Mouse (Mus musculus) midbrain, embryonic 13.5 days (tissue): Measurements from ENCODE around the gene B130006D01Rik. TPM values are rescaled to one million over a fixed set of nuclear protein-coding genes. Genes with fewer than 3 reads are reported as not detected.

ENCODE experiments used
- ATAC-seq: fragments of 200-750 bp; cut with Nextera tagmentation; 2 replicates; pipeline ENCODE4 v1.8.0; 2017; ENCODE audit warnings: mild to moderate bottlenecking, moderate TSS enrichment, moderate library complexity
- H3K27ac ChIP-seq: fragments of 300-500 bp; sonication (generic); 2 replicates; pipeline ENCODE4 v1.5.1; 2015; ENCODE audit warnings: inconsistent platforms, mild to moderate bottlenecking, moderate library complexity
- H3K27me3 ChIP-seq: fragments of 300-500 bp; sonication (generic); 2 replicates; pipeline ENCODE4 v1.6.1; 2015; ENCODE audit warnings: mild to moderate bottlenecking, inconsistent platforms
- H3K36me3 ChIP-seq: fragments of 300-500 bp; sonication (generic); 2 replicates; pipeline ENCODE4 v1.6.1; 2015; ENCODE audit warnings: mild to moderate bottlenecking, inconsistent platforms
- H3K4me1 ChIP-seq: fragments of 300-500 bp; sonication (generic); replicated peaks from 2 replicates; pipeline ENCODE4 v1.6.1; 2015; ENCODE audit warnings: inconsistent platforms
- H3K4me2 ChIP-seq: fragments of 300-500 bp; sonication (generic); replicated peaks from 2 replicates; pipeline ENCODE4 v1.6.1; 2015; ENCODE audit warnings: moderate library complexity, mild to moderate bottlenecking, inconsistent platforms
- H3K4me3 ChIP-seq: fragments of 300-500 bp; sonication (generic); replicated peaks from 2 replicates; pipeline ENCODE4 v1.5.1; 2015; ENCODE audit warnings: mild to moderate bottlenecking, inconsistent platforms
- H3K9ac ChIP-seq: fragments of 300-500 bp; sonication (generic); replicated peaks from 2 replicates; pipeline ENCODE4 v1.6.1; 2015; ENCODE audit warnings: mild to moderate bottlenecking, inconsistent platforms
- H3K9me3 ChIP-seq: fragments of 300-500 bp; sonication (generic); 2 replicates; pipeline ENCODE4 v1.6.1; 2016; ENCODE audit warnings: mild to moderate bottlenecking, inconsistent platforms
- WGBS: fragments of 180-500 bp; shearing (Covaris S2); methylation state at CpG from one replicate; pipeline ENCODE4 v1.1.7; 2015; 5-methylcytosine and 5-hydroxymethylcytosine counted together
- polyA plus RNA-seq: library from polyadenylated mRNA; unstranded; fragments of >200 nt; fragmentation: Nextera tagmentation; extraction: Ambion mirVana; gene quantifications from 2 replicates; pipeline ENCODE4 v1.2.1, GENCODE M21; 2015

Gene B130006D01Rik
- 1.5 and 2.0 TPM in 2 replicates for polyA plus RNA-seq

- Histone ChIP-seq H3K9ac (no peak within 1 kb of the TSS), H3K27ac (no peak within 1 kb of the TSS), H3K36me3 (no peaks in the 10 kb centered on the region), H3K27me3 (no peaks in the 10 kb centered on the region), H3K4me2 (no peak within 1 kb of the TSS), H3K9me3 (no peaks in the 10 kb centered on the region), H3K4me3 (no peak within 1 kb of the TSS), H3K4me1 (0 out of 2 replicates have a peak, but pooled peaks cover 4% of the 10 kb centered on the region)
- 97% methylated on average over 5 of the region's 5 CpGs for WGBS
- ATAC-seq: no peak
Observed at GRCm38 (mm10) chr11:95723287-95723686, at the start of gene B130006D01Rik. B130006D01Rik (plus strand) TSS chr11:95723587.

GRCm38 (mm10) chr11:95675498-95675897 is 47.9 kb upstream of the B130006D01Rik start:
- no peak overlapping the region for H3K4me3 ChIP-seq
- peaks cover 5% of the 10 kb centered on the region; the same call in 1 of the 2 replicates for H3K4me1 ChIP-seq
- no peak overlapping the region for H3K4me2 ChIP-seq
- no peak overlapping the region for H3K9ac ChIP-seq
- H3K36me3 ChIP-seq: peaks cover 83% of the 10 kb centered on the region
- H3K27ac ChIP-seq: 0 out of 2 replicates have a peak overlapping the region, but pooled peaks have one; percentile 12
- H3K27me3 ChIP-seq: no peaks in the 10 kb centered on the region
- ATAC-seq: no peak
- 89% methylated on average over 14 of the region's 14 CpGs for WGBS
- no peaks in the 10 kb centered on the region for H3K9me3 ChIP-seq

GRCm38 (mm10) chr11:95676307-95676706 is 47.1 kb upstream of the B130006D01Rik start:
- H3K36me3 ChIP-seq: peaks cover 83% of the 10 kb centered on the region
- no peak overlapping the region for H3K4me3 ChIP-seq
- peak overlapping the region; percentile 12; the same call in 1 of the 2 replicates for H3K27ac ChIP-seq
- H3K4me1 ChIP-seq: peaks cover 5% of the 10 kb centered on the region; the same call in 1 of the 2 replicates
- no peak overlapping the region for H3K4me2 ChIP-seq
- H3K9me3 ChIP-seq: no peaks in the 10 kb centered on the region
- WGBS: 23% methylated on average over 6 of the region's 6 CpGs
- H3K9ac ChIP-seq: peak overlapping the region; percentile 25; the same call in 1 of the 2 replicates
- no peaks in the 10 kb centered on the region for H3K27me3 ChIP-seq
- ATAC-seq: peak; percentile 67; the same call in 1 of the 2 replicates

- H3K27me3 ChIP-seq: no peaks in the 10 kb centered on the region
- no peaks in the 10 kb centered on the region for H3K9me3 ChIP-seq
- H3K27ac ChIP-seq: no peak overlapping the region
- no peak overlapping the region for H3K9ac ChIP-seq
- peaks cover 5% of the 10 kb centered on the region; the same call in 1 of the 2 replicates for H3K4me1 ChIP-seq
- ATAC-seq: no peak
- H3K36me3 ChIP-seq: peaks cover 79% of the 10 kb centered on the region
- WGBS: 93% methylated on average over 14 of the region's 14 CpGs
- H3K4me2 ChIP-seq: no peak overlapping the region
- no peak overlapping the region for H3K4me3 ChIP-seq
Observed at GRCm38 (mm10) chr11:95677925-95678701, 45.3 kb upstream of the B130006D01Rik start.

- no peaks in the 10 kb centered on the region for H3K9me3 ChIP-seq
- H3K4me2 ChIP-seq: no peak overlapping the region
- no peak overlapping the region for H3K27ac ChIP-seq
- H3K4me3 ChIP-seq: no peak overlapping the region
- H3K27me3 ChIP-seq: no peaks in the 10 kb centered on the region
- ATAC-seq: no peak
- 74% methylated on average over 9 of the region's 9 CpGs for WGBS
- H3K36me3 ChIP-seq: peaks cover 50% of the 10 kb centered on the region
- no peaks in the 10 kb centered on the region for H3K4me1 ChIP-seq
- H3K9ac ChIP-seq: no peak overlapping the region
Observed at GRCm38 (mm10) chr11:95681995-95682601, 41.3 kb upstream of the B130006D01Rik start.

- ATAC-seq: no peak
- no peak overlapping the region for H3K4me2 ChIP-seq
- no peaks in the 10 kb centered on the region for H3K9me3 ChIP-seq
- peaks cover 42% of the 10 kb centered on the region for H3K36me3 ChIP-seq
- no peak overlapping the region for H3K27ac ChIP-seq
- no peaks in the 10 kb centered on the region for H3K27me3 ChIP-seq
- WGBS: 88% methylated on average over 3 of the region's 3 CpGs
- no peak overlapping the region for H3K9ac ChIP-seq
- H3K4me3 ChIP-seq: no peak overlapping the region
- H3K4me1 ChIP-seq: no peaks in the 10 kb centered on the region
Observed at GRCm38 (mm10) chr11:95682946-95683345, 40.4 kb upstream of the B130006D01Rik start.

- no peak overlapping the region for H3K9ac ChIP-seq
- no peak overlapping the region for H3K27ac ChIP-seq
- 7% methylated on average over 4 of the region's 4 CpGs for WGBS
- no peaks in the 10 kb centered on the region for H3K9me3 ChIP-seq
- ATAC-seq: no peak
- no peak overlapping the region for H3K4me3 ChIP-seq
- no peak overlapping the region for H3K4me2 ChIP-seq
- no peaks in the 10 kb centered on the region for H3K27me3 ChIP-seq
- no peaks in the 10 kb centered on the region for H3K4me1 ChIP-seq
- H3K36me3 ChIP-seq: peaks cover 14% of the 10 kb centered on the region
Observed at GRCm38 (mm10) chr11:95686031-95686430, 37.4 kb upstream of the B130006D01Rik start.

GRCm38 (mm10) chr11:95687084-95687656 is 36.2 kb upstream of the B130006D01Rik start:
- no peak for ATAC-seq
- no peaks in the 10 kb centered on the region for H3K9me3 ChIP-seq
- WGBS: 39% methylated on average over 11 of the region's 11 CpGs
- peaks cover 2% of the 10 kb centered on the region for H3K36me3 ChIP-seq
- no peak overlapping the region for H3K9ac ChIP-seq
- no peaks in the 10 kb centered on the region for H3K4me1 ChIP-seq
- H3K27ac ChIP-seq: no peak overlapping the region
- H3K27me3 ChIP-seq: no peaks in the 10 kb centered on the region
- no peak overlapping the region for H3K4me3 ChIP-seq
- H3K4me2 ChIP-seq: no peak overlapping the region

- H3K27me3 ChIP-seq: no peaks in the 10 kb centered on the region
- no peak overlapping the region for H3K4me3 ChIP-seq
- no peak overlapping the region for H3K27ac ChIP-seq
- WGBS: 84% methylated on average over 6 of the region's 6 CpGs
- no peaks in the 10 kb centered on the region for H3K4me1 ChIP-seq
- H3K36me3 ChIP-seq: no peaks in the 10 kb centered on the region
- no peak overlapping the region for H3K4me2 ChIP-seq
- no peak for ATAC-seq
- no peak overlapping the region for H3K9ac ChIP-seq
- H3K9me3 ChIP-seq: no peaks in the 10 kb centered on the region
Observed at GRCm38 (mm10) chr11:95688515-95688914, 34.9 kb upstream of the B130006D01Rik start.

GRCm38 (mm10) chr11:95688981-95689380 is 34.4 kb upstream of the B130006D01Rik start:
- ATAC-seq: no peak
- Histone ChIP-seq H3K4me3 (no peak overlapping the region), H3K27ac (no peak overlapping the region), H3K4me1 (no peaks in the 10 kb centered on the region), H3K4me2 (no peak overlapping the region), H3K36me3 (no peaks in the 10 kb centered on the region), H3K9me3 (no peaks in the 10 kb centered on the region), H3K9ac (no peak overlapping the region), H3K27me3 (no peaks in the 10 kb centered on the region)
- 84% methylated on average over 7 of the region's 7 CpGs for WGBS

- Histone ChIP-seq H3K36me3 (no peaks in the 10 kb centered on the region), H3K4me2 (no peak overlapping the region), H3K9me3 (no peaks in the 10 kb centered on the region), H3K27ac (no peak overlapping the region), H3K4me3 (no peak overlapping the region), H3K9ac (no peak overlapping the region), H3K4me1 (no peaks in the 10 kb centered on the region), H3K27me3 (no peaks in the 10 kb centered on the region)
- no peak for ATAC-seq
- 90% methylated on average over 3 of the region's 3 CpGs for WGBS
Observed at GRCm38 (mm10) chr11:95689544-95689943, 33.8 kb upstream of the B130006D01Rik start.

- no peak for ATAC-seq
- Histone ChIP-seq H3K27ac (no peak overlapping the region), H3K9ac (no peak overlapping the region), H3K36me3 (no peaks in the 10 kb centered on the region), H3K9me3 (no peaks in the 10 kb centered on the region), H3K27me3 (no peaks in the 10 kb centered on the region), H3K4me2 (no peak overlapping the region), H3K4me1 (no peaks in the 10 kb centered on the region), H3K4me3 (no peak overlapping the region)
- WGBS: 82% methylated on average over 5 of the region's 5 CpGs
Observed at GRCm38 (mm10) chr11:95698541-95698940, 24.8 kb upstream of the B130006D01Rik start.
